Mouse (Mus musculus) left cerebral cortex, postnatal 14 days (tissue): ENCODE measurements around the gene Poc1a. TPM values are rescaled to one million over a fixed set of nuclear protein-coding genes. Genes with fewer than 3 reads are reported as not detected.

Experiments used
- DNase-seq, 2 experiments: peaks; one replicate each; pipeline ENCODE4 v3.0.0; 2021 to 2022; ENCODE audit warnings: low spot score in 2 of 2, mixed read lengths in 1 of 2
- intact Hi-C: fragments of 180-260 bp; cut with DNase I; formaldehyde crosslinking; loops from one replicate; pipeline ENCODE4 v1.15.1; 2025
- total RNA-seq, 2 experiments: library from RNA; stranded (reverse); gene quantifications; 2 replicates each; pipeline ENCODE4 v1.2.3; 2021

Gene Poc1a
- total RNA-seq, 2 experiments from 2014 or later: 17.7 to 19.3 TPM

DNA sequence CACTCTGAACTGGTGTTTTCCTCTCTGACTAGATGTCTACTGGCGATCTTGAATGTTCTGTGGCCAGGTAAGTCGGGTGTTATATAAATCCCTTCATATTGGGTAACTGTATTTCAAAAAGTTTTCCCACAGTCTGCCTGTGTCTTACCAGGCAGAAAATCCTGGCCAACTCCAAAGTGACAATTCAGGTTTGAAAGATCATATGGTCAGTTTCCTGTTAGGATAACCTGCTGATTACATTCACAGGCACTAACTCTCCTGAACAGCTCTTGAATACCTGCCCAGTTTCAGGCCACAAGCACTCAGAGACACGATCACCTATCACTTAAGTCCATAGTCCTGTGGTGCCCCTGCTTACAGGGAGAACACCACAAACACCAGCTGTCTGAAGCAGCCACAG, 18.8 kb upstream of the Poc1a start:
- no peak for DNase-seq
- intact Hi-C loops: no loop called here

DNA sequence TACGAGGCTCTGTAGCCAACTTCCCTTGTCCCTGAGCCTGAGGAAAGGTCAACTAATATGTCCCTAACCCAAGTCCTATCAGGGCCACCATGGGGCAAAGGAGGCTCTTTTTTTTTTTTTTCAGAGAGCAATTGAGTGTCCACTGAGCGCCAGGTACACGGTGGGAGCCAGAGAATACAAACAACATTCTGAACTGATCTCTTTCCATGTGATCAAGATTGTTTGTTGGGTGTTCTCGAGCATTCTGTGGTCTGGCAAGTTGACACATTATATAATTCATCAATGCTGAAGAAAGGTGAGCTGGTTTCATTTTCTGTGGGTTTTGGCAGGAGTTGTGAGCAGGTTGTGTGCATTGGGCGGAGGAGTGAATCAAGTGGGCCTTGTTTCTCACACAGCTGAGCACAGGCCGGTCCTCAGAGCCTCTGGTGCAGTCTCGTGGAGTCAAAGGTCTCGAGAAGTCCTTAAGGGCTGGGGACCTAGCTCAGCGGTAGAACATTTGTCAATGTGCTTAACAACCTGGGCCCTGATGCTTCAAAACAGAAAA, 17.4 kb upstream of the Poc1a start:
- DNase-seq: no peak
- intact Hi-C loops: no loop called here

- DNase-seq: no peak
- intact Hi-C loops: no loop called here
These were observed 15.3 kb upstream of the Poc1a start for GRCm38 (mm10) chr9:106265358-106266075.

DNA sequence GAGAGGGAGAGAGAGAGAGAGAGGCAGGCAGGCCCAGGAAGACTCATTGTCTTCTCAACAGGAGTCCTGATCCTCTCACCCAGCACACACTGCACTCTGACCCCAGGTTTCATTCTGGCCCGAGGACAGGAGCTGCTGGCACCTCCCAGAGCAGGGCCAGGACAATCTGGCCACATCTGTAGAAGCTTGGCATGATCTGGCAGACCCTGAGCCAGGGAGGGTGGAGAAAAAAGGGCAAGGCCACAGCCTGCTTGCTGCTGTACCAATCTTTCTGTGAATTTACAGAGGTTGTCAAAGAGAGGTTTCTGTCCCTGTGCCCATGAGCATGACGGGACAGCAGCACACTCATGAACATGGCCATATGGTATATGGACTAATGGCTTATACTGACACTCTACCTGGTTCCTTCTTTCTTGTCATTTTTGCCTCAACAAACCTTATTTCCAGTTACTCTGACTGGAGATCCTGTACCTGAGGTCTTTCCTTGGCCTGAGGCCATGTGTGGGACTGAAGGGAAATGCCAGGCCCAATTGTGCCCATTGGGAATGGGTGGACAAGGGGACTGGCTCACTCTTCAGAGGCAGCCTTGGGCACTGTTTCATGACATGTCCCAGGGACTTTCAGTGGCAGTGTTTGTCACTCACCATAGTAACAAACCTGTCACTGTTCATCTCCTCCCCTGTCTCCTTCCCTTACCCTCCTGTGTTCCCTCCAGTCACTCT, 13.8 kb upstream of the Poc1a start:
- intact Hi-C loops: no loop called here
- DNase-seq: no peak

DNA sequence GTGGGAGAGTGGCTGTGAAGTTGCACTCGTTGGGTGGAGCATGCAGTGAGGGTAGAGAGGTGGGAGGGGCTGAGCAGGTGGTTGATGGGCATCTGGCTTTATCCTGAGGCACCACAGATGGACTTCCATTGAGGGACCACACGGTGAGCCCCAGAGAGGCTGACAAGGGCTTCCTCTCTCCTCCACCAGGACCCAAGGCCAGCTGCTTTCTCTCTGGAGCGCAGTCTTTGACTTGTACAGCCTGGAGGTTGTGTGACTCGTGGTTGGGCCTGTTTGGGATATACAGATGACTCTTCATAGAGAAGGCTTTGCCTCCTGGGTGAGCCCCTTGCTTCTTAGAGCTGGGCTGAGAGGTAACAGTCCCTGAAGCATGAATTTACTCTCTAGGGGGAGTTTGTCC, 12.4 kb upstream of the Poc1a start:
- intact Hi-C loops: no loop called here
- DNase-seq: no peak

- intact Hi-C loops: no loop called here
- DNase-seq: no peak
These were observed 11.6 kb upstream of the Poc1a start for GRCm38 (mm10) chr9:106269076-106269788.

- DNase-seq: peak in 1 of 2 experiments; percentile 61
- intact Hi-C loops: no loop called here
These were observed 11.0 kb upstream of the Poc1a start for GRCm38 (mm10) chr9:106269879-106270278.

GRCm38 (mm10) chr9:106270656-106271055, 10.2 kb upstream of the Poc1a start:
- no peak for DNase-seq
- intact Hi-C loops: no loop called here

DNA sequence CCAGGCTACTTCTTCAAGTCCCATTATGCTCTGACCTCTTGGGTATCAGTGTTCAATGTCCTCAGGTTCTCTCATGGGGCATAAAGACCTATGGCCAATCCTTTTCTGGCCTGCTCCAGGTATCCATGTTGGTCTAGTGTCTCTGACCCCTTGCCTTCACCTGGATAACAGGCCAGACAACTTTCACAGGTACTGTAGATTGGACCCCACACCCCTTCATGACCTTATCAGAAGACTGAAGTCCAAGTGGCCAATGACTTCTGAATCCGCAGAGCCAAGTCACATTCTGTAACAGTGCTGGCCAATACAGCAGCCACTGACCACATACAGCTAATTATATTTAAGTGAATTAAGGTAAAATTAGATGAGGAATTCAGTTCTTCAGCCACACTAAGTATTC, 8.6 kb upstream of the Poc1a start:
- DNase-seq: no peak
- intact Hi-C loops: no loop called here

GRCm38 (mm10) chr9:106273276-106273675, 7.6 kb upstream of the Poc1a start:
- intact Hi-C loops: no loop called here
- DNase-seq: no peak

DNA sequence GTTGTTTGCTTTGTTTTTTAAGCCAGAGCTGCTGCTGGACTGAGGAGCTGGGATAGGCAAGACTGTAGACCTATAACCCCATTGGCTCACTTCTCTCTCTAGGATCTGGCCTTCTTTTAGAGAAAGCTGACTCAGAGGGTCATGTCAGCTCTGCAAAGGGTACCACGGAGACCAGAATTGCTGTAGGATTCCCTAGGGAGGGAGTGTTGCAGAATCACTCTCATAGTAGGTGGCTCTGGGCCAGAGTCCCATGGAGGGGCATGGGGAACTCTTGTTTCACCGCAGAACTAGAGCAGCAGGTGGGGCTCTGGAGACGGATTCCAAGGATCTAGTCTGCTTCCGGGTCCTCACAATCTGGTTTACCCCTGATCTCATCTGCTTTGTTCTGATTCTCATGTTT, 7.1 kb upstream of the Poc1a start:
- intact Hi-C loops: no loop called here
- DNase-seq: no peak

DNA sequence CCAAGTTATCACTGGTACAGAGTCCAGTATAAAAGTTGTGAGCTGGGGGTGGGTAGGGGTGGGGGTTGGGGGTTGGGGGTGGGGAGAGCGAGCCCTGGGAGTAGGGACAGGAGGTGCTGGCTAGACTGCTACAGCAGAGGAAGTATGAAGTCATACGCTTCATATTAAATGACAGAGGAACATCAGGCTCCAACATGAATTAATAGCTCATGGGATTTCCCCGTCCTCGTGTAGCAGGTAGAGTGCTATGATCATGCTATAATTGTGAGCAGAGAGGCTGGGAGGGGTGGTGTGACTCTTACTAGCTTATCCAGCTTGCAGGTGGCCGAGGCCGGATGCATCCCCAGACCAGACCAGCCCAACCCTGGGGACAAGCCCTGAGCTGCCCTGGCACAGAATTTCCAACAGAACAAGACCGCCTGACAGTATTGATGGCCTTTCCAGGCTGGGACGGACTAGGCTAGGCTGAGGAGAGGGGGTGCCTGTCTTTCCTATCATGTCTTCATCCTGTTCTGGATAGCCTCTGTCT, 6.1 kb upstream of the Poc1a start:
- intact Hi-C loops: loop anchor here (5.0 kb wide), 1 partner anchor 52 kb away; the partner anchor contains the start of gene Tlr9
- DNase-seq: no peak

GRCm38 (mm10) chr9:106275806-106276205, 5.1 kb upstream of the Poc1a start:
- intact Hi-C loops: loop anchor here (5.0 kb wide), 1 partner anchor 54 kb away; the partner anchor contains the start of gene Tlr9
- no peak for DNase-seq

DNA sequence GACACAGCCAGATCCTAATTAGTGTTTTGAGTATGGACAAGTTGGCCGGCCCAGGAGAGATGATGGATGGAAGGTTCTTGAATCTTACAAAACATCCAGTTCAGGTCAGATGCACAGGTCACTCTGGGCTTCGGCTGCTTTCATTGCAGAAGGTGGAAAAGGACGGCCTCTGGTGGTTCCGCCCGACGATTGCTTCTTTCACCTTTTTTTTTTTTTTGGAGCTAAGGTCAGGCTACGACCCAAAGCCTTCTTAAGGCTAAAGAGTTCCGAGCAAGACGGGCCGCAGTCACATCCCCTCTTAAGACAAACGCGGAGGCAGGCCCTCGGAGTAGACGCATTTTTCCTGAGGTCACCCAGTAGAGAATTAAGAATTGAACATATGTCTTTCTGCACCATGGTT, 475 bp upstream of the Poc1a start:
- intact Hi-C loops: no loop called here
- DNase-seq: peak; percentile 48 to 54

DNA sequence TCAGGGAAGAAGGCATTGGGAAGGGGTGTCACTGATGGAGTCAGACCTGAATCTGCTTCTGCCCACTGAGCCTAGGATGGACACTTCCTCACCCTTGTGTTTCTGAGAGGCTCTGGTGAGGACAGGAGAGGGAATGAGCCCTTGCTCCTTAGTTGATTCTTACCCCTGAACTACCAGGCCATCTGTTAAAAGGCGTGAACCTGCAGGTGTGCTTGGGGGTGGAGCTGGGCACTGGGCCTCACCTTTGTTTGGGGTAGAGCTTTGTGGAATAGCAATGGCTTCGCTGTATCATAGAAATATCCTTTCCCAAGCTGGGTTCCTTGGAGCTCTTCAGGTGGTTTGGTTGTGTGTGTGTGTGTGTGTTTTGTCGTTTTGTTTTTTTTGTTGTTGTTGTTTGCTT, 1.2 kb downstream of the Poc1a start:
- DNase-seq: no peak
- intact Hi-C loops: no loop called here

GRCm38 (mm10) chr9:106287165-106287564, 6.3 kb downstream of the Poc1a start:
- intact Hi-C loops: no loop called here
- no peak for DNase-seq

DNA sequence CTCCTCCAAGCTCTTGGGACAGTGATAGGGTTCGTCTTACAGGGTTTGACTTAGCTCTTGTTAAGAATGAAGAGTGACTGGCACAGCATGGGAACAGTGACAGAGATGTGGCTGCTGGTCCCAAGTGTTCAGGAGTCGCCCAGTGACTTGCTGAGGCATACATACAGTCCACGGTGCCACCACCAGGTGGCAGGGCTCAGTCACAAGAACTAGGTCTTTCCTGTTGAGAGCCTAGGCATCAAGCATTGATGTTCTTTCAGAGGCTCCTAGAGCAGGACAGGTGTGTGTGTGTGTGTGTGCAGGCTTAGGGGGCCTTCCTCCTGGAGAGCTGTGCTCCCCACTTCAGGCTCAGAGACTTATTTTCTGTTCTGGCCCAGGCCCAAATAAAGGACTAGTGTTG, 8.0 kb downstream of the Poc1a start:
- DNase-seq: peak; percentile 93 to 94
- intact Hi-C loops: loop anchor here (1.0 kb wide), 1 partner anchor 132 kb away; no protein-coding TSS in a partner anchor

DNA sequence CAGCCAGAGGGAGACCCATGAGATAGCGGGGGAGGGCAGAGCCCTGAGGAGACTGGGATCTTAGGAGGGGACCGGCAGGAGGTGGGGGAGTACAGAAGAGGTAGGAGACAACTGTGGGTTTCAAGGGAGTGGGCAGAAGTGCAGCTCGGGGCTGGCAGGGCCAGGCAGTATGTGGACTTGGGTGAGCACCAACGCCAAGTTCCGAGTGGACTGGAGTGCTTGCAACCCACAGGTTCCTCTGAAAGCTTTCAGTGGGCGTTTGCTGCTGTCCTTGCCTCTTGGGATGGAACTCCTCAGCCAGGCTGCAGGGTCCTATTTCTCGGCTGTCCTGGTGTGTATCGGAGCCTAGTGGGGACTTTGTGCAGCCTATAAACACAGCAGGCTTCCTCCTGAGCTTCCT, 9.0 kb downstream of the Poc1a start:
- no peak for DNase-seq
- intact Hi-C loops: loop anchor here (1.0 kb wide), 1 partner anchor 131 kb away; no protein-coding TSS in a partner anchor

DNA sequence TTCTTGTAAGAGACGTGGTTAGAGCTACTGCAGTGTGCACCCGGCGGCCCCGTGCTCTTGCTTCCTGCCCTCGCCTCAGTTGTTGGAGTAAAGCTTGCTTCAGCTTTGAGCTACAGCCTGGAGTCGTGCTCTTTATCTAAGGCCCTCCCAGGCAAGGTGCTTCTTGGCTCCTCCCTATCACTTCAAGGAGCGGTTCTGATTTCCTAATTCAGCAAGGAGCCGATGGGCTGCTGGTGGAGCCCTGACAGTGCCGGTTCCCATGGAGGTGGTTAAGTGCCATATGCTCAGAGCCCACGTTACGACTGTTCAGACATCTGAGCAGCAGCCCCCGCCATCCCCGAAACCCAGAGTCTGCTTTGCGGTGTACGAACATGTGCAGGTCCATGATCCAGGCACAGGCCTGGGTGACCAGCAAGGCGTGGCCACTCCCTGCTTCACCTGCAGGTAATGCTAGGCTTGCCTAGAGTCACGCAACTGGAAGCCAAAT, 9.8 kb downstream of the Poc1a start:
- peak; percentile 77 to 82 for DNase-seq
- intact Hi-C loops: no loop called here
